Mouse (Mus musculus) olfactory bulb, adult 2 months (tissue): ENCODE data around the gene Tuba1c.

Experiments used
- CTCF ChIP-seq: fragments of 200-500 bp; IDR thresholded peaks from 2 replicates; pipeline ENCODE4 v1.5.1; 2012; ENCODE audit warnings: low read depth, mild to moderate bottlenecking, low read length, moderate library complexity; ENCODE audit not compliant: insufficient read depth
- POLR2A ChIP-seq: fragments of 200-500 bp; IDR thresholded peaks from 2 replicates; pipeline ENCODE4 v1.6.1; 2012; ENCODE audit warnings: mild to moderate bottlenecking, low read depth, low read length, moderate library complexity; ENCODE audit not compliant: insufficient read depth

- TF ChIP-seq CTCF (no peak), POLR2A (no peak)
Measured at GRCm38 (mm10) chr15:98994957-98995520, 34.7 kb upstream of the Tuba1c start.
